Mouse (Mus musculus) colon, adult 2 months (tissue): ENCODE measurements around the gene Sipa1l1. TPM values are rescaled to one million over a fixed set of nuclear protein-coding genes. Genes with fewer than 3 reads are reported as not detected.

Experiments used
- polyA plus RNA-seq: library from polyadenylated mRNA; depleted of rRNA; stranded (reverse); fragments of >200 nt; gene quantifications from 2 replicates; pipeline ENCODE4 v1.2.3, GENCODE M21; 2012; rRNA removed

The Sipa1l1 gene
- 26.3 and 30.0 TPM in 2 replicates for polyA plus RNA-seq

DNA sequence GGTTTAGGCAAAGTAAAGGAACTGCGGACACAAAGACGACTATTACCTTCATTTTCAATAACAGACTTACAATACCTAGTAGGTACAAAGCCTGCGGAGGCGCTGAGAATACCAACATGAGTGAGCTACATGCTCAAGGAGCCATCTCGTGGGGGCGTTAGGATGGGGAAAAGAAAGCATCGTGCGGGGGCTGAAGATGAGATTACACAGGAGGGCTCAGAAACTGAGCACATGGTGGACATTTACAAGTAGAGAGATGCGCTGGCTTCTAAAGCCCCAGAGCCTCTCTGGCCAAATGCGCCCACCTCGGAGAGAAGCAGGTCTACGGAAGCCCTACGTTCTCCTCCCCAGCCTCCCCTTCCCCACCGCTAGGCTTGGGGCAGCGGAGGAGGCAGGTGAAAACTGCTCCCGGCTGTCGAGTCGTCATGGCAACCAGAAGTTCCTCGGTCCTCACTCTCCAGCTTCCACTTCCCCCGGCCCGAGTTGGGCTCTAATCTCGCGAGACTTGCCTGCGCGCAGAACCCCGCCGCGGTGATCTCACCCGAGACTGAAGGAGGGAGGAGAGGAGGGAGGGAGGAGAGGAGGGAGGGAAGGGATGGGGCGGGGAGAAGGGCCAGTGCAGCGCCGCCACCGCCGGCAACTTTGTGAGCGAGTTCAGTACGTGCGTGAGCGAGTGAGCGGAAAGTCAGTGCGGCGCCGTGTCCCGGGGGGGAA, at the start of gene Sipa1l1:
Sipa1l1 (plus strand) TSS at position 501 of the 714 bp plus-strand sequence.

